Mouse (Mus musculus) spleen, adult 2 months (tissue): Measurements from ENCODE around the gene Pla2g4b.

Source experiments
- CTCF ChIP-seq: fragments of 200-500 bp; IDR thresholded peaks from 2 replicates; pipeline ENCODE4 v1.5.1; 2011; ENCODE audit warnings: mild to moderate bottlenecking, inconsistent platforms; ENCODE audit not compliant: insufficient read depth, insufficient read length, insufficient replicate concordance; ENCODE audit errors: extremely low read depth
- POLR2A ChIP-seq: fragments of 200-500 bp; IDR thresholded peaks from 2 replicates; pipeline ENCODE4 v1.6.1; 2011; ENCODE audit warnings: low read depth, low read length, inconsistent platforms

- TF ChIP-seq CTCF, result no peak
- no peak for TF ChIP-seq POLR2A
These were observed 15.0 kb downstream of the Pla2g4b start for GRCm38 (mm10) chr2:120048173-120048572.
